16 mouse cellular contexts compared by ENCODE assay signal in genomic region chr7:102282261-102282660, GRCm38 (mm10). TPM values are rescaled to one million over a fixed set of nuclear protein-coding genes. Genes with fewer than 3 reads are reported as not detected.
DNase-seq lines count a peak whose midpoint lies in the region; ATAC-seq and TF ChIP-seq lines count a peak whose summit lies in the region.
"Had no signal": no experiment of that assay in that cellular context is flagged by ENCODE, and none has a peak within 500 bp of the region (broad histone marks: within the 10 kb centered on the region; RNA-seq: fewer than 3 reads in every experiment).

No protein-coding gene starts in this region.

- H3K4me2 ChIP-seq in intestine, embryonic 15.5 days (replicated peaks) = no peak overlapping the region
- H3K4me2 ChIP-seq in intestine, postnatal 0 days (replicated peaks; ENCODE audit: low read depth) = no peak overlapping the region
- no peak overlapping the region for H3K4me2 ChIP-seq in hindbrain, embryonic 16.5 days (ENCODE audit: low read length)
- H3K4me2 ChIP-seq: heart, embryonic 13.5 days; limb, embryonic 12.5 days; midbrain, embryonic 13.5 days; neural tube, embryonic 12.5 days had no signal

- H3K36me3 ChIP-seq in intestine, embryonic 15.5 days = no peaks in the 10 kb centered on the region
- H3K36me3 ChIP-seq in intestine, postnatal 0 days (ENCODE audit: control insufficient read depth, insufficient read depth) = no peaks in the 10 kb centered on the region
- H3K36me3 ChIP-seq in hindbrain, embryonic 16.5 days (ENCODE audit: control insufficient read depth, insufficient read depth, low read length) = no peaks in the 10 kb centered on the region
- H3K36me3 ChIP-seq: embryonic facial prominence, embryonic 10.5 days; heart, embryonic 13.5 days; limb, embryonic 12.5 days; midbrain, embryonic 13.5 days; neural tube, embryonic 12.5 days had no signal

- DNase-seq in heart, postnatal 14 days = peak; percentile 53 to 69
- peak; percentile 24 for DNase-seq in lung, postnatal 10 days
- DNase-seq in left cerebral cortex, adult 11 months (ENCODE audit: low spot score) = no peak
- no peak for DNase-seq in thymus, postnatal 0 days (ENCODE audit: low spot score)
- DNase-seq: adrenal gland, postnatal 36 days; kidney, postnatal 4 days; liver, postnatal 0 days had no signal

- H3K9ac ChIP-seq in intestine, embryonic 15.5 days = no peak overlapping the region
- H3K9ac ChIP-seq in intestine, postnatal 0 days (ENCODE audit: low read depth, low read length) = no peak overlapping the region
- H3K9ac ChIP-seq in hindbrain, embryonic 16.5 days (ENCODE audit: low read depth, low read length) = no peak overlapping the region
- H3K9ac ChIP-seq: heart, embryonic 13.5 days; limb, embryonic 12.5 days; liver, postnatal 0 days; midbrain, embryonic 13.5 days; neural tube, embryonic 12.5 days had no signal

- H3K27me3 ChIP-seq in intestine, embryonic 15.5 days (replicated peaks) = no peaks in the 10 kb centered on the region
- H3K27me3 ChIP-seq in intestine, postnatal 0 days (replicated peaks; ENCODE audit: control insufficient read depth, insufficient read depth, low read length) = no peaks in the 10 kb centered on the region
- no peaks in the 10 kb centered on the region for H3K27me3 ChIP-seq in hindbrain, embryonic 16.5 days (replicated peaks; ENCODE audit: control insufficient read depth, insufficient read depth, low read length)
- H3K27me3 ChIP-seq: limb, embryonic 12.5 days; midbrain, embryonic 13.5 days; neural tube, embryonic 12.5 days had no signal

- no peak overlapping the region for H3K27ac ChIP-seq in intestine, embryonic 15.5 days
- no peak overlapping the region for H3K27ac ChIP-seq in intestine, postnatal 0 days (ENCODE audit: low read depth, low read length)
- H3K27ac ChIP-seq in hindbrain, embryonic 16.5 days (ENCODE audit: low read depth, low read length) = no peak overlapping the region
- H3K27ac ChIP-seq: embryonic facial prominence, embryonic 10.5 days; heart, embryonic 13.5 days; limb, embryonic 12.5 days; midbrain, embryonic 13.5 days; neural tube, embryonic 12.5 days had no signal

- H3K4me3 ChIP-seq in intestine, embryonic 15.5 days (replicated peaks) = no peak overlapping the region
- H3K4me3 ChIP-seq in intestine, postnatal 0 days (ENCODE audit: low read depth, low read length) = no peak overlapping the region
- H3K4me3 ChIP-seq in hindbrain, embryonic 16.5 days (ENCODE audit: low read length) = no peak overlapping the region
- H3K4me3 ChIP-seq: embryonic facial prominence, embryonic 10.5 days; heart, embryonic 13.5 days; limb, embryonic 12.5 days; midbrain, embryonic 13.5 days; neural tube, embryonic 12.5 days had no signal

- no peak for TF ChIP-seq CTCF in intestine, postnatal 0 days (IDR thresholded peaks at IDR 0.05; ENCODE audit: low read depth)

- WGBS in intestine, embryonic 15.5 days = 53% methylated on average over 5 of the region's 5 CpGs
- WGBS in intestine, postnatal 0 days = 31% methylated on average over 5 of the region's 5 CpGs
- 84% methylated on average over 5 of the region's 5 CpGs for WGBS in hindbrain, embryonic 16.5 days

- no peaks in the 10 kb centered on the region for H3K9me3 ChIP-seq in intestine, embryonic 15.5 days
- no peaks in the 10 kb centered on the region for H3K9me3 ChIP-seq in intestine, postnatal 0 days (ENCODE audit: control insufficient read depth)
- no peaks in the 10 kb centered on the region for H3K9me3 ChIP-seq in hindbrain, embryonic 16.5 days (ENCODE audit: control insufficient read depth, low read length)
- H3K9me3 ChIP-seq: embryonic facial prominence, embryonic 10.5 days; G1E; heart, embryonic 13.5 days; limb, embryonic 12.5 days; midbrain, embryonic 13.5 days; neural tube, embryonic 12.5 days had no signal

- intact Hi-C loops in heart, postnatal 14 days (cut with DNase I) = no loop called here

- no peaks in the 10 kb centered on the region for H3K4me1 ChIP-seq in intestine, embryonic 15.5 days (replicated peaks)
- no peaks in the 10 kb centered on the region for H3K4me1 ChIP-seq in intestine, postnatal 0 days (replicated peaks; ENCODE audit: control insufficient read depth, insufficient read depth, low read length)
- H3K4me1 ChIP-seq in hindbrain, embryonic 16.5 days (ENCODE audit: control insufficient read depth, insufficient read depth, low read depth, low read length) = no peaks in the 10 kb centered on the region
- H3K4me1 ChIP-seq: embryonic facial prominence, embryonic 10.5 days; limb, embryonic 12.5 days; midbrain, embryonic 13.5 days; neural tube, embryonic 12.5 days had no signal

- 0 out of 2 replicates have a peak, but pooled peaks have one; percentile 31 for ATAC-seq in intestine, embryonic 15.5 days
- no peak for ATAC-seq in intestine, postnatal 0 days
- ATAC-seq in hindbrain, embryonic 16.5 days = no peak
- ATAC-seq: liver, postnatal 0 days; midbrain, embryonic 13.5 days had no signal

RNA-seq across cellular contexts. Expression of gene Stim1, which starts 14.7 kb away (rescaled TPM):
- polyA plus RNA-seq in intestine, embryonic 15.5 days (2015; fragmentation: Nextera tagmentation; extraction: Ambion mirVana) = 20.1 TPM in 2 replicates
- polyA plus RNA-seq in intestine, postnatal 0 days (2015; fragmentation: Nextera tagmentation; extraction: Ambion mirVana) = 13.0 and 13.8 TPM in 2 replicates
- total RNA-seq in heart, postnatal 14 days (2021) = 10 to 100 TPM; 25.8 to 30.2 TPM
- 15.1 and 17.4 TPM in 2 replicates for polyA plus RNA-seq in hindbrain, embryonic 16.5 days (2015; fragmentation: Nextera tagmentation; extraction: Ambion mirVana)
- 37.5 and 42.1 TPM in 2 replicates for polyA plus RNA-seq in thymus, postnatal 0 days (2015; fragmentation: Nextera tagmentation; extraction: Ambion mirVana)

RNA-seq across cellular contexts. Expression of gene Rhog, which starts 26.4 kb away (rescaled TPM):
- 60.2 and 62.1 TPM in 2 replicates for polyA plus RNA-seq in intestine, embryonic 15.5 days (2015; fragmentation: Nextera tagmentation; extraction: Ambion mirVana)
- 74.2 and 78.1 TPM in 2 replicates for polyA plus RNA-seq in intestine, postnatal 0 days (2015; fragmentation: Nextera tagmentation; extraction: Ambion mirVana)
- total RNA-seq in heart, postnatal 14 days (2021) = 10 to 100 TPM; 30.8 to 31.9 TPM
- 19.5 and 20.9 TPM in 2 replicates for polyA plus RNA-seq in hindbrain, embryonic 16.5 days (2015; fragmentation: Nextera tagmentation; extraction: Ambion mirVana)
- polyA plus RNA-seq in thymus, postnatal 0 days (2015; fragmentation: Nextera tagmentation; extraction: Ambion mirVana) = 184 and 188 TPM in 2 replicates

Comparison
In these comparisons a context has a peak if more than half of its experiments do, and no peak if none do; other contexts are left out.
1. DNase-seq: peak in heart, postnatal 14 days (2 of 2) and lung, postnatal 10 days (single experiment); none in left cerebral cortex, adult 11 months (single experiment) and thymus, postnatal 0 days (single experiment).